ENCODE assay signal across 8 mouse cellular contexts in the genomic region with DNA sequence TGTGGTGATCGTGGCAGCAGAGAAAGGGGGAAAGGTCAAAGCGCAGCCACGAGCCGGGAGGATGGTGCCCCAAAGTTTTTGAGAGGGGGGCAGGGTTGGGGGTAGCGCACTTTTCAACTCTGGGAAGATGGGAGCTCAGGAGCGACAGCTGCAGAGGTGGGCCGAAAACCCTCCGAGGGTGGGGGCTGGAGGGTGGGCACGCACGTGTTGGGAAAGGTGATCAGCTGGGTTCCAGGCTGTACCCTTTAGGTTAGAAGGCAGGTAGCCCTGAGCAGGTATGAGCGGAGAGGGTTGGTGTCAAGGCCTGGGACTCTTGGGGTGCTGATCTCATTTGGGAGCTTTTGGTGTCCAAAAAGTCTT. TPM values are rescaled to one million over a fixed set of nuclear protein-coding genes. Genes with fewer than 3 reads are reported as not detected.
DNase-seq lines count a peak whose midpoint lies in the region; ATAC-seq and TF ChIP-seq lines count a peak whose summit lies in the region.

No protein-coding gene starts in this region.

- TF ChIP-seq CTCF in C2C12 (IDR thresholded peaks at IDR 0.05; ENCODE audit: control insufficient read depth, insufficient read depth, insufficient read length), result no peak
- TF ChIP-seq CTCF in liver, embryonic 14.5 days (IDR thresholded peaks at IDR 0.05; ENCODE audit: low read depth), result no peak

- no peaks in the 10 kb centered on the region for H3K9me3 ChIP-seq in forebrain, embryonic 16.5 days (ENCODE audit: control insufficient read depth, low read length)
- H3K9me3 ChIP-seq in liver, embryonic 14.5 days (ENCODE audit: control insufficient read depth, low read length), result no peaks in the 10 kb centered on the region

- peak; percentile 32 for ATAC-seq in forebrain, embryonic 16.5 days
- ATAC-seq in liver, embryonic 14.5 days (ENCODE audit: insufficient read depth), result 0 out of 2 replicates have a peak, but pooled peaks have one; percentile 31
- no peak for ATAC-seq in granulocyte monocyte progenitor cell, adult 5-6 weeks (replicated peaks; ENCODE audit: poor library complexity, severe bottlenecking)

- H3K79me2 ChIP-seq in C2C12 (ENCODE audit: control insufficient read depth, insufficient read depth), result no peaks in the 10 kb centered on the region

- peak overlapping the region; percentile 32 for H3K4me3 ChIP-seq in C2C12 (ENCODE audit: insufficient read depth, poor library complexity, severe bottlenecking)
- peak overlapping the region; percentile 66 for H3K4me3 ChIP-seq in forebrain, embryonic 16.5 days (replicated peaks; ENCODE audit: low read length)
- peak overlapping the region; percentile 58 to 72 for H3K4me3 ChIP-seq in liver, embryonic 14.5 days (ENCODE audit: insufficient read depth in 1 of 2, low read depth in 2 of 2, low read length in 2 of 2)

- H3K4me2 ChIP-seq in forebrain, embryonic 16.5 days (ENCODE audit: low read length), result peak overlapping the region; percentile 63
- H3K4me2 ChIP-seq in liver, embryonic 14.5 days (ENCODE audit: low read depth), result peak overlapping the region; percentile 63

- H3K27ac ChIP-seq in forebrain, embryonic 16.5 days (ENCODE audit: low read length), result peak overlapping the region; percentile 75
- no peak overlapping the region for H3K27ac ChIP-seq in liver, embryonic 14.5 days

- H3ac ChIP-seq in C2C12 (ENCODE audit: control insufficient read depth, insufficient read length, low read depth), result peak overlapping the region; percentile 58

- peaks cover 9% of the 10 kb centered on the region for H3K4me1 ChIP-seq in forebrain, embryonic 16.5 days (replicated peaks; ENCODE audit: control insufficient read depth, insufficient read depth, low read length)
- H3K4me1 ChIP-seq in liver, embryonic 14.5 days (replicated peaks; ENCODE audit: control insufficient read depth in 2 of 2, insufficient read depth in 2 of 2, low read length in 1 of 2), result peaks cover 0 to 5% of the 10 kb centered on the region in 2 experiments; a peak in 1 of 4 replicates

- H3K79me3 ChIP-seq in C2C12 (ENCODE audit: low read depth), result no peaks in the 10 kb centered on the region

- no peak for TF ChIP-seq EP300 in liver, embryonic 14.5 days (IDR thresholded peaks at IDR 0.05; ENCODE audit: low read depth)

- DNase-seq in cerebellum, adult 8-10 months, result peak; percentile 25
- DNase-seq in cerebellum, adult 9-11 months, result no peak
- DNase-seq in liver, embryonic 14.5 days (ENCODE audit: low read depth in 3 of 3, low spot score in 3 of 3), result no peak
- DNase-seq in adrenal gland, postnatal 10 days, result no peak
- no peak for DNase-seq in right cerebral cortex, postnatal 10 days (ENCODE audit: low spot score in 2 of 2)

- WGBS in forebrain, embryonic 16.5 days, result 11% methylated on average over 11 of the region's 11 CpGs
- 7% methylated on average over 11 of the region's 11 CpGs for WGBS in liver, embryonic 14.5 days (ENCODE audit: insufficient replicate concordance)

- peak overlapping the region; percentile 82 for H3K9ac ChIP-seq in forebrain, embryonic 16.5 days (replicated peaks; ENCODE audit: low read depth, low read length)
- H3K9ac ChIP-seq in liver, embryonic 14.5 days (replicated peaks), result peak overlapping the region; percentile 41

- no peaks in the 10 kb centered on the region for H3K36me3 ChIP-seq in C2C12 (ENCODE audit: control insufficient read depth, insufficient read depth)
- peaks cover 2% of the 10 kb centered on the region; the same call in 1 of the 2 replicates for H3K36me3 ChIP-seq in forebrain, embryonic 16.5 days (ENCODE audit: control insufficient read depth, insufficient read depth)
- H3K36me3 ChIP-seq in liver, embryonic 14.5 days (replicated peaks; ENCODE audit: control insufficient read depth, insufficient read depth, low read depth), result no peaks in the 10 kb centered on the region

- no peaks in the 10 kb centered on the region for H3K27me3 ChIP-seq in C2C12 (ENCODE audit: control insufficient read depth, insufficient read depth, insufficient read length)
- no peaks in the 10 kb centered on the region for H3K27me3 ChIP-seq in forebrain, embryonic 16.5 days (replicated peaks; ENCODE audit: control insufficient read depth, insufficient read depth, low read length)
- no peaks in the 10 kb centered on the region for H3K27me3 ChIP-seq in liver, embryonic 14.5 days (ENCODE audit: control insufficient read depth, insufficient read depth, low read length)

TF ChIP-seq in C2C12, 6 proteins besides CTCF, POLR2A, EP300 and RAD21:
- TF ChIP-seq MYOD1 (IDR thresholded peaks at IDR 0.05; ENCODE audit: control insufficient read depth, insufficient read length, low read depth) (no peak), CEBPB (IDR thresholded peaks at IDR 0.05; ENCODE audit: low read depth) (no peak), MAX (IDR thresholded peaks at IDR 0.05) (no peak), MYOG (IDR thresholded peaks at IDR 0.05; ENCODE audit: control insufficient read depth, extremely low read depth, insufficient read length) (no peak), USF1 (IDR thresholded peaks at IDR 0.05; ENCODE audit: low read depth) (no peak)

RNA-seq across cellular contexts. Expression of gene Sirt5, which starts 0.5 kb away (rescaled TPM):
- polyA plus RNA-seq in C2C12 (2012; fragmentation: generic; extraction: Trizol), result 3.3 TPM
- polyA plus RNA-seq in forebrain, embryonic 16.5 days (2015; fragmentation: Nextera tagmentation; extraction: Ambion mirVana), result 38.7 TPM in 2 replicates
- polyA plus RNA-seq in liver, embryonic 14.5 days (2012; rRNA removed), result 2.9 and 3.0 TPM in 2 replicates
- 4.1 and 4.4 TPM in 2 replicates for polyA plus RNA-seq in liver, embryonic 14.5 days (2014; fragmentation: Nextera tagmentation; extraction: Ambion mirVana)
- total RNA-seq in adrenal gland, postnatal 10 days (2021), result 10 to 100 TPM; 24.9 to 34.0 TPM
- total RNA-seq in granulocyte monocyte progenitor cell, adult 5-6 weeks (2014; fragmentation: Nextera tagmentation), result 5.2 and 15.7 TPM in 2 replicates
- 5.2 and 6.0 TPM in 2 replicates for total RNA-seq in granulocyte monocyte progenitor cell, adult 5-6 weeks (2017)

RNA-seq across cellular contexts. Expression of gene Nol7, which starts 32.4 kb away (rescaled TPM):
- 94.1 TPM for polyA plus RNA-seq in C2C12 (2012; fragmentation: generic; extraction: Trizol)
- polyA plus RNA-seq in forebrain, embryonic 16.5 days (2015; fragmentation: Nextera tagmentation; extraction: Ambion mirVana), result 152 and 167 TPM in 2 replicates
- 37.2 and 84.2 TPM in 2 replicates for polyA plus RNA-seq in liver, embryonic 14.5 days (2012; rRNA removed)
- polyA plus RNA-seq in liver, embryonic 14.5 days (2014; fragmentation: Nextera tagmentation; extraction: Ambion mirVana), result 123 and 125 TPM in 2 replicates
- total RNA-seq in adrenal gland, postnatal 10 days (2021), result 100 to 1,000 TPM; 109 to 122 TPM
- total RNA-seq in granulocyte monocyte progenitor cell, adult 5-6 weeks (2014; fragmentation: Nextera tagmentation), result 155 and 192 TPM in 2 replicates
- total RNA-seq in granulocyte monocyte progenitor cell, adult 5-6 weeks (2017), result 226 and 290 TPM in 2 replicates
